Comparison of ENCODE assay signal across 8 mouse cellular contexts in the genomic region with DNA sequence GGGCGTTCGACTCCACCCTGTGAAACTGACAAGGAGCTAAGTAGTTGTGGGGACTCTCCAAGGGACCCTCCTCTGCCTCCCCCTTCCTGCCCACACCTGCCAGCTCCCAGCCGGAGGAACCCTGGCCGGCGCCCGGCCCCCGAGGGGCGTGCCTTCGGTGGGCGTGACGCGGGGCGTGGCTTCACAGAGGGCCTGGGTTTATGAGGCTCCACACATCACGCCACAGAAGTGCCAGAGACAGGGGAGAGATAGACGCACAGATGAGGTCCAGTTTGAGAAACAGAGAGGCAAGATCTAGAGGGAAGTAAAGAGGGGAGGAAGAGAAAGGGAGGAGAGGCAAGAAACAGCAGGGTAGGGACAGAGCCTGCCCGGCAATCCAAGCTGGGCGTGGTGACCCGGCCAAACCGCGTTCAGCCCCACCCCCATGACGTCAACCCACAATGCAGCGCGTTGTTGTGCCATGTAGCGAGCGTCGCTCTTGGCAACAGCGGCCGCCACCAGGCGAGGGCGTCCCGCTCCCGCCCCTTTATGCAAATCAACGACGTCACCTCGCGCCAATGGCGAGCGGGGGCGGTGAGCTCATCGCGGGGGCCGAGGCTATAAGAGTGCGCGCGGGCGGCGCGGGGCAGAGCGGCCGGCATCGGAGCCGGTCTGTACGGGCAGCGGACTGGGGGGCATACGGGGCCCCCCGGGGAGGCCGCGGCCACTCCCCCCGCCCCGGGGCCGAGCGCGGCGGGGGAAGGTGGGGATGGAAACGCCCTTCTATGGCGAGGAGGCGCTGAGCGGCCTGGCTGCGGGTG. TPM values are rescaled to one million over a fixed set of nuclear protein-coding genes. Genes with fewer than 3 reads are reported as not detected.
DNase-seq lines count a peak whose midpoint lies in the region; ATAC-seq lines count a peak whose summit lies in the region.

Gene Jund (plus strand): TSS at position 640 of the 800 bp plus-strand sequence.

- WGBS in hindbrain, embryonic 16.5 days, result under 1% methylated on average over 56 of the region's 69 CpGs
- WGBS in macrophage (ENCODE audit: missing documents), result 2% methylated on average over 69 of the region's 69 CpGs

- no peaks in the 10 kb centered on the region; the same call in 1 of the 2 replicates for H3K79me2 ChIP-seq in macrophage (ENCODE audit: inconsistent target)

- peak within 1 kb of the TSS; percentile 95 for H3K4me3 ChIP-seq in hindbrain, embryonic 16.5 days (ENCODE audit: low read length)
- H3K4me3 ChIP-seq in macrophage (ENCODE audit: inconsistent target), result peak within 1 kb of the TSS; percentile 45

- no peaks in the 10 kb centered on the region for H3K27me3 ChIP-seq in hindbrain, embryonic 16.5 days (replicated peaks; ENCODE audit: control insufficient read depth, insufficient read depth, low read length)

- peak; percentile 100 for DNase-seq in T-cell, adult 2 months (ENCODE audit: low spot score)
- DNase-seq in cerebellum, postnatal 36 days, result peak; percentile 99
- DNase-seq in gastrocnemius, adult 18-20 months (ENCODE audit: low spot score), result peak; percentile 99
- DNase-seq in left cerebral cortex, adult 18-20 months (ENCODE audit: low spot score in 2 of 2), result peak; percentile 98 to 99
- peak; percentile 98 for DNase-seq in right cerebral cortex, adult 18-20 months
- peak; percentile 99 for DNase-seq in urinary bladder, postnatal 10 days (ENCODE audit: low spot score)

- H3K27ac ChIP-seq in hindbrain, embryonic 16.5 days (ENCODE audit: low read depth, low read length), result peak within 1 kb of the TSS; percentile 99
- H3K27ac ChIP-seq in macrophage, result peak within 1 kb of the TSS; percentile 74

- peak within 1 kb of the TSS; percentile 99 for H3K9ac ChIP-seq in hindbrain, embryonic 16.5 days (ENCODE audit: low read depth, low read length)

- ATAC-seq in hindbrain, embryonic 16.5 days, result peak; percentile 88

- H3K4me1 ChIP-seq in hindbrain, embryonic 16.5 days (ENCODE audit: control insufficient read depth, insufficient read depth, low read depth, low read length), result peaks cover 42% of the 10 kb centered on the region

- H3K9me3 ChIP-seq in hindbrain, embryonic 16.5 days (ENCODE audit: control insufficient read depth, low read length), result no peaks in the 10 kb centered on the region

- H3K4me2 ChIP-seq in hindbrain, embryonic 16.5 days (ENCODE audit: low read length), result peak within 1 kb of the TSS; percentile 86

- H3K36me3 ChIP-seq in hindbrain, embryonic 16.5 days (ENCODE audit: control insufficient read depth, insufficient read depth, low read length), result no peaks in the 10 kb centered on the region
- no peaks in the 10 kb centered on the region for H3K36me3 ChIP-seq in macrophage (ENCODE audit: inconsistent target)

RNA-seq across cellular contexts. Expression of gene Jund, which starts in this region (rescaled TPM):
- total RNA-seq in gastrocnemius, adult 18-20 months (2021), result 10 to 100 TPM; 41.6 to 68.4 TPM
- polyA plus RNA-seq in hindbrain, embryonic 16.5 days (2015; fragmentation: Nextera tagmentation; extraction: Ambion mirVana), result 60.0 and 69.0 TPM in 2 replicates
- total RNA-seq in left cerebral cortex, adult 18-20 months (2021), result 100 to 1,000 TPM; 221 to 289 TPM
- total RNA-seq in macrophage (2018; cell fraction: chromatin; rRNA removed), result 10 to 100 TPM; 10.4 to 46.3 (median 24.7) TPM
- total RNA-seq in macrophage (2018; cell fraction: cytosol; rRNA removed), result 100 to 1,000 TPM in 25 of 26 experiments, 10 to 100 TPM in 1; 96.8 to 198 (median 137) TPM
- total RNA-seq in macrophage (2018; cell fraction: nucleus; rRNA removed), result 100 to 1,000 TPM in 9 of 26 experiments, 10 to 100 TPM in 17; 42.3 to 211 (median 94.7) TPM
- polyA plus RNA-seq in macrophage (2018), result 29.7 to 79.6 TPM (median 40.0 TPM) in 3 replicates

Comparison
In these comparisons a context has a peak if more than half of its experiments do, and no peak if none do; other contexts are left out.
1. Peak in every context shown above with its lines: DNase-seq, ATAC-seq, H3K4me3 ChIP-seq and H3K27ac ChIP-seq.